Mouse (Mus musculus) megakaryocyte, embryonic 14.5 days (primary cell): ENCODE results near the gene Epp13. TPM values are rescaled to one million over a fixed set of nuclear protein-coding genes. Genes with fewer than 3 reads are reported as not detected.
"Not testable (repeated sequence)": the region's sequence is repeated elsewhere in the genome, so short reads cannot be mapped to it uniquely, and the experiment has no call there.

Experiments
- H3K27me3 ChIP-seq: replicated peaks from 2 replicates; pipeline ENCODE3; 2012; ENCODE audit warnings: inconsistent platforms
- H3K36me3 ChIP-seq: replicated peaks from 2 replicates; pipeline ENCODE3; 2012; ENCODE audit warnings: low read length, inconsistent platforms, mixed read lengths
- H3K4me1 ChIP-seq: 2 replicates; pipeline ENCODE4 v1.6.1; 2012; ENCODE audit warnings: inconsistent platforms
- H3K4me3 ChIP-seq: replicated peaks from 2 replicates; pipeline ENCODE3; 2012; ENCODE audit warnings: moderate library complexity, mild to moderate bottlenecking, inconsistent platforms
- H3K9me3 ChIP-seq: 2 replicates; pipeline ENCODE4 v1.6.1; 2012; ENCODE audit warnings: inconsistent platforms
- FLI1 ChIP-seq: IDR thresholded peaks from 2 replicates; pipeline ENCODE4 v1.6.1; 2012; ENCODE audit warnings: low read length, inconsistent platforms, mixed read lengths
- GATA1 ChIP-seq: IDR thresholded peaks from 3 replicates; pipeline ENCODE4 v1.6.1; 2012; ENCODE audit warnings: mixed read lengths, low read length, inconsistent platforms, borderline replicate concordance
- polyA plus RNA-seq: library from polyadenylated mRNA; stranded (reverse); fragments of >175 nt; gene quantifications from 2 replicates; pipeline ENCODE4 v1.2.3, GENCODE M21; 2012; ENCODE audit warnings: low replicate concordance; ENCODE audit not compliant: insufficient read depth

Gene Epp13
- polyA plus RNA-seq, result not detected in 2 replicates

DNA sequence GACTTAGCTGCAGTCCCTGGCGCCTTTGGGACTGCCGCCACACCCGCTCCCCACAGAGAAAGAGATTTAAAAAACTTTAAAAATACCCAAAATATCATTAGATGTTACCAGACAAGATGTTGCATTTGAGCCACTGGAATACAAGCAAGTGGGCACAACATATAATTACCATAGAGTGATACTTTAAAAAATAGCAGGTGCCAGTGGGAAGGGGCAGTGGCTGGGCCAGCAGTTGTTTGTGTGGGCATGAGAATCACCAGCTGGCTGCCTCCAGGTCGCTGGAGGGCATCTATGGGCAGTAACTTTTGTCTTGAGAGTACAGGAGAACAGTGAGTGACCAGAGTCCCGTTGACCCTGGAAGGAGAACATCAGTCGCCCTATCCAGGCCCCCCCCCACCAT is at the start of gene Epp13:
TSS of gene Epp13 (plus strand) at position 301 of the 400 bp plus-strand sequence.
- Histone ChIP-seq H3K4me3 (no peak within 1 kb of the TSS), H3K4me1 (no peaks in the 10 kb centered on the region), H3K27me3 (no peaks in the 10 kb centered on the region), H3K36me3 (no peaks in the 10 kb centered on the region), H3K9me3 (peaks cover 10% of the 10 kb centered on the region)
- TF ChIP-seq GATA1 (no peak), FLI1 (no peak)

DNA sequence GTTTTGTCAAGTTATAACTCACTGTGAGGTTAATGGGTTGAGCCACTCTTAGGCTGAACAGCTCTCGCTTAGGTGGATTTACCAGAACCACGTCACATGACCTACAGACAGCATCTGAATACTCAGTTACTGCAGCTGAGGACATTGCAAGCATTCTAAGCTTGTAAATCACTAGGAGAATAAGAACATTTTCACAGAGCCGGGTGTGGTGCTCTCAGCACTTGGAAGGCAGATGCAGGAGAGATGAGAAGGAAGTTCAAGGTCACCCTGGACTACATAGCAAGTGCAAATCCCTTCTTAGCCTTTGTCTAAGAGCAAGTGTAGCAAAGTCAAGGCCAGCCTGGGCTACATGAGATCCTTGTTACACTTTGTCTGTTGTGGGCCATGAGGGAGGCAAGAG is 48.3 kb upstream of the Epp13 start:
- no peak for TF ChIP-seq GATA1
- TF ChIP-seq FLI1, result no peak
- no peaks in the 10 kb centered on the region for H3K27me3 ChIP-seq

DNA sequence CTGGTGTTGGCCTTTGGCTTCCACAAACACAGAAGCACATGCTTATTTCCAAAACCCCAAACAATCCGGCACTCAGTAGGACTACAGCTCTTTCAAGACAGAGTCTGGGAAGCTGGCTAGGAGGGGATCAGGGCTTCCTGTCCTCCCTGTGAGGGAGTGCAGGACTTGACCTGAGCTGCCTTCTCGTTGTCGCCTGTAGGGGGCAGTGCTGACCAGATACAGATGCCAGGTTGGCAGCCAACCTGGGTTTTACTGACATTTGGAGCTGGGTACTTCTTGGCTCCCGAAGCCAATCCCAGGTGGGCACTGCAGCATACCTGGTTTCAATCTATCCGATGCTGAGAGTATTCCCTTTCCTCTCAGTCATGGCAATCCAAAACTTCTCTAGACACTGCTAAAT is 39.4 kb upstream of the Epp13 start:
- no peak for TF ChIP-seq FLI1
- no peak for TF ChIP-seq GATA1
- no peaks in the 10 kb centered on the region for H3K36me3 ChIP-seq
- H3K9me3 ChIP-seq, result peaks cover 4% of the 10 kb centered on the region
- H3K4me3 ChIP-seq, result no peak overlapping the region
- H3K27me3 ChIP-seq, result no peaks in the 10 kb centered on the region
- no peaks in the 10 kb centered on the region for H3K4me1 ChIP-seq

More for the DNA sequence above, 48.3 kb upstream of the Epp13 start:
- Histone ChIP-seq H3K9me3 (no peaks in the 10 kb centered on the region), H3K4me3 (no peak overlapping the region), H3K4me1 (no peaks in the 10 kb centered on the region), H3K36me3 (no peaks in the 10 kb centered on the region)

DNA sequence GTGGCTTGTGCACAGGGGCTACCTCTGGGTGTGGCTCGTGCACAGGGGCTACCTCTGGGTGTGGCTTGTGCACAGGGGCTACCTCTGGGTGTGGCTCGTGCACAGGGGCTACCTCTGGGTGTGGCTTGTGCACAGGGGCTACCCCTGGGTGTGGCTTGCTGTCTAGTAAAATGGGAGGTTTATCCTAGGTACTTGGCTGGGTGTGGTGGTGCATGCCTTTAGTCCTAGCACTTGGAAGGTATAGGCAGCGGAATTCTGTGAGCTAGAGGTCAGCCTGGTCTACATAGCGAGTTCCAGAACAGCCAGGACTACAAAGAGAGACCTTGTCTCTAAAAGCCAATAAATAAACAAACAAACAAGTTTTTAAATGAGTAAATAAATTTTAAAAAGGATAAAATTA is 37.8 kb upstream of the Epp13 start:
- H3K9me3 ChIP-seq, H3K36me3 ChIP-seq, H3K27me3 ChIP-seq, H3K4me1 ChIP-seq, H3K4me3 ChIP-seq: not testable (repeated sequence)

DNA sequence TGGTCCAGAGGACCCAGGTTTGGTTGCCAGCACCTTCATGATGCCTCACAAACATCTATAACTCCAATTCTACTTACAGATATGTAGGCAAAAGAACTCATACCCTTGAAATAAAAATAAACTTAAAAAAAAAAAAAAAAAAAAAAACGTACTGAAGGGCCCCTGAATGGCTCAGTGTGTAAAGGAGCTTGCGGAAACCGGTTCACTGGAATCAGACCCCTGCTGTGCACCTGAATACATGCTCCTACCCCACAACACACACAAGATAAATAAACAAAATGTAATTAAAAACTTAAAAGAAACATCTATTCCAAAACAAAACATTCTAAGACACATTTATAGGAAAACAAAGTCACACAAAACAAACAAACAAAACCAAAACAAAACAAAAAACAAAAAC is 32.4 kb upstream of the Epp13 start:
- H3K4me3 ChIP-seq, result no peak overlapping the region
- H3K36me3 ChIP-seq, result no peaks in the 10 kb centered on the region
- H3K4me1 ChIP-seq, result no peaks in the 10 kb centered on the region
- H3K27me3 ChIP-seq, result no peaks in the 10 kb centered on the region
- H3K9me3 ChIP-seq, result peaks cover 13% of the 10 kb centered on the region
- no peak for TF ChIP-seq GATA1
- no peak for TF ChIP-seq FLI1

DNA sequence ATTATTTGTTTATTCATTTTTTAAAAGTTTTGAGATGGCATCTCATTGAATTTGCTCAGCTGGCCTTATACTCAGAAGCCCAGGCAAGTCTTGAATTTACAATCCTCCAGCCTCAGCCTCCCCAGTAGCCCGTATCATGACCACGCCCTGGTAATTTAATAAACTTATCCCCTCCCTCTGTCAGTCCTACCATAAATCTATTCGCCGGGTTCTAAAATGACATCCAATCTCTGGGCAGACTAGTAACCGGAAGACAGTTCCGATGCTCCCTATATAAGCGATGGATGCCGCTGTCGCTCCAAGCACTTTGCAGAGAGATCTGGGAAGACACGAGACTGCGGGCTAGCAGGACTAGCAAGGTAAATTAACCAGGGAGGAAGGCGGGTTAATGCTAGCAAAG is 30.5 kb upstream of the Epp13 start, which contains the start of gene Zscan5b:
TSS of gene Zscan5b (plus strand) at position 301 of the 400 bp plus-strand sequence.
- no peaks in the 10 kb centered on the region for H3K36me3 ChIP-seq
- no peak for TF ChIP-seq FLI1
- no peak for TF ChIP-seq GATA1

DNA sequence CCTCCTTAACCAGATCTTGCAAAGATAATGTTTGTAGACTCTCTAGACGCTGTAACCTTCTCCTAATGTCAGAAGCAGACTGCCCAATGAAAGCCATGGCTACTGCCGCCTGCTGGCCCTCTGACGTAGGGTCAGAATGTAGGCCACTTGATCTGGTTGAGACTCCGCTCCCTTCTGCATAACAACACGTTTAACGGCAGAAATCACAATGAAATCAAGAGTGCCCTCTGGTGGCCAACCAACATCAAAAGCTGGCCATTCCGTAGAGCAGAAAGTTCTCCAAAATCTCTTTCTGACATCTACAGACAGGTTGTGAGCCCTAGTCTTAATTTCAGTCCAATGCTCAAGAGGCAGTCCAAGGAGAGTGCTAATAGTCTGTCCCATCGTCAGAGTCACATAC is 24.0 kb upstream of the Epp13 start:
- H3K9me3 ChIP-seq, result peaks cover 35% of the 10 kb centered on the region
- not testable (repeated sequence) for H3K36me3 ChIP-seq, H3K4me1 ChIP-seq, H3K4me3 ChIP-seq, H3K27me3 ChIP-seq

More for the DNA sequence above, 30.5 kb upstream of the Epp13 start, which contains the start of gene Zscan5b:
- Histone ChIP-seq H3K27me3 (no peaks in the 10 kb centered on the region), H3K4me1 (no peaks in the 10 kb centered on the region), H3K4me3 (no peak within 1 kb of the TSS), H3K9me3 (peaks cover 17% of the 10 kb centered on the region)

DNA sequence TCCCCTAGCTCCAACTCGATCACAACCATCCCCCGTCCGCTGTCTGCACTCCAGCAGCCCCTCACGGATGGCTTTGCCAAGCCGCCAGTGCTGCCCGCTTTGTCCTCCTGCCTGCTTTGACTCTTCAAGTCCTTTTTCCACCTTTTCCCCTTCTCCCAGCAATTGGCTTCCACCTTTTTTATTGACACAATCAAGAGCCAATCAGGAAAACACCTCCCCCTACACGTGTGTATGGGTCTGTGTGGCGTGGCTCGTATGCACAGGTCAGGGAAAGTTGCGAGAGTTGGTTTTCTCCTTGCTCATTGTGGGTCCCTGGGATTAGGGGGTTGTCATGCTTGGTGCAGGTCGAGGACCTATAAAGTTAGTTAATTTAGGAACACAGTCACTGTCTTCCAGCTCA is 12.7 kb upstream of the Epp13 start:
- Histone ChIP-seq H3K4me1 (no peaks in the 10 kb centered on the region), H3K27me3 (peaks cover 5% of the 10 kb centered on the region), H3K36me3 (no peaks in the 10 kb centered on the region), H3K4me3 (no peak overlapping the region), H3K9me3 (no peaks in the 10 kb centered on the region)
- TF ChIP-seq GATA1 (no peak), FLI1 (no peak)

DNA sequence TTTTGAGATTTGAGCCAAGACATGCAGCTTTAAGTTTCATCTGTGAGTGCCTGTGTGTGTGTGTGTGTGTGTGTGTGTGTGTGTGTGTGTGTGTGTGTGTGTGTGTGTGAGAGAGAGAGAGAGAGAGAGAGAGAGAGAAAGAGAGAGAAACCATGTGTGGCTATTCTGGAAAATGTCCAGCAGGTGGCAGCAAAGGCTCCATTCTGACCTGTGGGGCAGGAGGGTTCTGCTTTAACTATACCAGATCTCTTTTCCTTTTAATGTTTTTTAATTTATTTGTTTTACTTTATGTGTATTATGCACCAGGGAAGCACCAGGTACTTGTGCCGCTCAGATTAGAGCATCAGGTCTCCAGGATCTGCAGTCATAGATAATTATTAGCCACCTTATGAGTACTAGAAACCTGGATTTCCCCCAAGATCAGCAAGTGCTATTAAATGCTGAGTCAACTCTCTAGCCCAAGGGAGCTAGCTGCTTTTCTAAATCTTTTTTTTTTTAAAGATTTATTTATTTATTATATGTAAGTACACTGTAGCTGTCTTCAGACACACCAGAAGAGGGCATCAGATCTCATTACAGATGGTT is 11.6 kb upstream of the Epp13 start:
- H3K4me3 ChIP-seq, H3K36me3 ChIP-seq, H3K27me3 ChIP-seq, H3K4me1 ChIP-seq, H3K9me3 ChIP-seq: not testable (repeated sequence)

DNA sequence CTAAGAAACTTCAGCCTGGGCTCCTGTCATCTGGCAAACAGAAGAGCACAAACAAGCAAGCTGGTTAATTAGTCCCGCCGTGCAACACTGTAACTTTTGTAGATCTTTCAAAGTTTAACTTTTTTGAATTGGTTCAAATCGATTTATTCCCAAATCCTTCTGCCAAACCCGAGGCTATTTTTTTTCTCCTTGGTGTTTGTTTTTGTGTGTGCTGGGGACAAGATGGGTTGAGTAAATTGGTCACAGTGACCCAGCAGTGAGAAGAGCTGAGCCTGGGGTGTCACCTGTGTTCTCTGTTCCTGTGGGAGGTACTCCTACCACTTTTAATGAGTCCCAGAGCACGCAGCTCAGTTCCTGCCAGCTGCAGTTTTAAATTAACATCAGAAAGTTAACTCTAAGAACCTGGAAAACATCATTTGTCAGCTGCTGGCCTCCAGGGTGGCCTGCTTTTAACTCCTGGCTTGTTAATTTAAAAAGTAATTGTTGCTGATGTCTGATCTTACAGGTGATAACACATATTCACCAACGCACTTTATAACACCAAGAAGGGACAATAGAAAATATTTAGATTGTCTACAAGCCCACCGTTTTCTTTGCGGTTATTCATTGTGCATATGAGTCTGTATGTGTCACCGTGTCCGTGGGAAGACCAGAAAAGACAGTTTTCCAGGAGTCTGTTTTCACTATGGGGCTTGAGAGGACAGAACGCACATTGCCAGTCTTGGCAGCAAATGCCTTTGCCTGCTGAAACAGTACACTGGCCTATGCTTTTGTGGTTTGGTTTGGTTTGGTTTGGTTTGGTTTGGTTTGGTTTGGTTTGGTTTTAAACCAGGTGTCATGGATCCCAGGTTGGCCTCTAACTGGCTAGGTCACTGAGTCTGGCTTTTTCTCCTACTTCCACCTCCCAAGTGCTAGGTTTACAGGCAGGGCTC is 7.9 kb upstream of the Epp13 start:
- Histone ChIP-seq H3K4me1 (no peaks in the 10 kb centered on the region), H3K4me3 (no peak overlapping the region), H3K27me3 (peaks cover 2% of the 10 kb centered on the region), H3K36me3 (no peaks in the 10 kb centered on the region), H3K9me3 (no peaks in the 10 kb centered on the region)
- TF ChIP-seq FLI1 (no peak), GATA1 (no peak)
